Mouse (Mus musculus) ES-Bruce4 (cell line): ENCODE results near the gene Mylk. TPM values are rescaled to one million over a fixed set of nuclear protein-coding genes. Genes with fewer than 3 reads are reported as not detected.

ENCODE experiments used
- H3K27ac ChIP-seq: 2 replicates; pipeline ENCODE4 v1.5.1; 2012; ENCODE audit warnings: low read length, inconsistent platforms; ENCODE audit not compliant: insufficient read depth
- H3K27me3 ChIP-seq: 2 replicates; pipeline ENCODE4 v1.6.1; 2012; ENCODE audit warnings: mild to moderate bottlenecking, low read length, inconsistent platforms; ENCODE audit not compliant: control insufficient read depth, poor library complexity, insufficient read depth, severe bottlenecking
- H3K36me3 ChIP-seq: 2 replicates; pipeline ENCODE4 v1.6.1; 2012; ENCODE audit warnings: inconsistent platforms, mild to moderate bottlenecking, low read length, moderate library complexity; ENCODE audit not compliant: control insufficient read depth, poor library complexity, insufficient read depth, severe bottlenecking
- H3K4me1 ChIP-seq: one replicate; pipeline ENCODE4 v1.8.1; 2011; ENCODE audit warnings: low read length; ENCODE audit not compliant: control insufficient read depth, insufficient read depth
- H3K4me3 ChIP-seq: 2 replicates; pipeline ENCODE4 v1.5.1; 2011; ENCODE audit warnings: low read depth, mild to moderate bottlenecking, low read length
- H3K9ac ChIP-seq: 2 replicates; pipeline ENCODE4 v1.6.1; 2012; ENCODE audit warnings: low read depth, mild to moderate bottlenecking, inconsistent platforms; ENCODE audit not compliant: poor library complexity, severe bottlenecking
- H3K9me3 ChIP-seq: replicated peaks from 2 replicates; pipeline ENCODE4 v1.6.1; 2012; ENCODE audit warnings: mild to moderate bottlenecking, low read length, inconsistent platforms; ENCODE audit not compliant: control insufficient read depth, poor library complexity, insufficient read depth, severe bottlenecking
- CTCF ChIP-seq: IDR thresholded peaks from one replicate; pipeline ENCODE4 v1.8.1; 2011; ENCODE audit warnings: low read depth, low read length
- EP300 ChIP-seq: IDR thresholded peaks from 2 replicates; pipeline ENCODE4 v1.6.1; 2011; ENCODE audit warnings: low read depth, low read length; ENCODE audit not compliant: insufficient read depth
- POLR2A ChIP-seq: IDR thresholded peaks from one replicate; pipeline ENCODE4 v1.8.1; 2011; ENCODE audit warnings: low read length; ENCODE audit not compliant: insufficient read depth
- polyA plus RNA-seq: library from polyadenylated mRNA; stranded (reverse); fragments of >200 nt; gene quantifications from 2 replicates; pipeline ENCODE4 v1.2.4, GENCODE M21; 2011; ENCODE audit warnings: low read depth; ENCODE audit not compliant: missing spikeins, insufficient read depth, insufficient read length

Mylk gene
- polyA plus RNA-seq, 1 experiment, result 1.4 TPM

GRCm38 (mm10) chr16:34939951-34940350 is 194.9 kb downstream of the Mylk start:
- H3K9me3 ChIP-seq, result no peaks in the 10 kb centered on the region
- H3K4me3 ChIP-seq, result no peak overlapping the region
- no peaks in the 10 kb centered on the region for H3K36me3 ChIP-seq
- H3K4me1 ChIP-seq, result peaks cover 2% of the 10 kb centered on the region
- H3K9ac ChIP-seq, result no peak overlapping the region
- no peaks in the 10 kb centered on the region for H3K27me3 ChIP-seq
- TF ChIP-seq POLR2A (no peak), CTCF (no peak), EP300 (no peak)
- no peak overlapping the region for H3K27ac ChIP-seq

- H3K36me3 ChIP-seq, result no peaks in the 10 kb centered on the region
- TF ChIP-seq EP300 (no peak), POLR2A (no peak), CTCF (no peak)
- H3K27me3 ChIP-seq, result no peaks in the 10 kb centered on the region
- H3K4me3 ChIP-seq, result no peak overlapping the region
- no peak overlapping the region for H3K9ac ChIP-seq
- no peaks in the 10 kb centered on the region for H3K9me3 ChIP-seq
- peaks cover 2% of the 10 kb centered on the region for H3K4me1 ChIP-seq
- no peak overlapping the region for H3K27ac ChIP-seq
These were observed 195.4 kb downstream of the Mylk start for GRCm38 (mm10) chr16:34940363-34940762.

GRCm38 (mm10) chr16:34941915-34942314 is 196.9 kb downstream of the Mylk start:
- H3K4me1 ChIP-seq, result no peaks in the 10 kb centered on the region
- H3K4me3 ChIP-seq, result no peak overlapping the region
- H3K27ac ChIP-seq, result no peak overlapping the region
- H3K36me3 ChIP-seq, result no peaks in the 10 kb centered on the region
- H3K9me3 ChIP-seq, result no peaks in the 10 kb centered on the region
- no peak overlapping the region for H3K9ac ChIP-seq
- no peaks in the 10 kb centered on the region for H3K27me3 ChIP-seq
- no peak for TF ChIP-seq EP300
- no peak for TF ChIP-seq CTCF
- TF ChIP-seq POLR2A, result no peak

- H3K27ac ChIP-seq, result no peak overlapping the region
- no peak overlapping the region for H3K9ac ChIP-seq
- no peak overlapping the region for H3K4me3 ChIP-seq
These were observed 201.3 kb downstream of the Mylk start for GRCm38 (mm10) chr16:34946301-34946700.

GRCm38 (mm10) chr16:34950935-34951334 is 205.9 kb downstream of the Mylk start:
- no peak for TF ChIP-seq CTCF
- no peak for TF ChIP-seq EP300
- no peak for TF ChIP-seq POLR2A
- H3K27ac ChIP-seq, result no peak overlapping the region
- no peaks in the 10 kb centered on the region for H3K27me3 ChIP-seq
- H3K36me3 ChIP-seq, result no peaks in the 10 kb centered on the region
- no peak overlapping the region for H3K9ac ChIP-seq
- H3K9me3 ChIP-seq, result no peaks in the 10 kb centered on the region
- H3K4me3 ChIP-seq, result no peak overlapping the region
- H3K4me1 ChIP-seq, result no peaks in the 10 kb centered on the region

More at GRCm38 (mm10) chr16:34946301-34946700, 201.3 kb downstream of the Mylk start:
- TF ChIP-seq POLR2A (no peak), EP300 (no peak), CTCF (no peak)
- H3K27me3 ChIP-seq, result no peaks in the 10 kb centered on the region
- no peaks in the 10 kb centered on the region for H3K9me3 ChIP-seq
- H3K4me1 ChIP-seq, result no peaks in the 10 kb centered on the region
- no peaks in the 10 kb centered on the region for H3K36me3 ChIP-seq

GRCm38 (mm10) chr16:34952254-34952653 is 207.2 kb downstream of the Mylk start:
- H3K4me3 ChIP-seq, result no peak overlapping the region
- no peak overlapping the region for H3K9ac ChIP-seq
- no peaks in the 10 kb centered on the region for H3K36me3 ChIP-seq
- no peak overlapping the region for H3K27ac ChIP-seq
- H3K4me1 ChIP-seq, result no peaks in the 10 kb centered on the region
- TF ChIP-seq EP300, result no peak
- TF ChIP-seq CTCF, result no peak
- no peak for TF ChIP-seq POLR2A
- no peaks in the 10 kb centered on the region for H3K27me3 ChIP-seq
- H3K9me3 ChIP-seq, result no peaks in the 10 kb centered on the region
